Mouse (Mus musculus) liver, adult 2 months (tissue): ENCODE measurements around the gene Ptger1. TPM values are rescaled to one million over a fixed set of nuclear protein-coding genes. Genes with fewer than 3 reads are reported as not detected.

Experiments used
- DNase-seq: peaks from one replicate; pipeline ENCODE4 v3.0.0-alpha.2; 2011; ENCODE audit warnings: low read depth, low spot score; ENCODE audit errors: extremely low read depth
- H3K27ac ChIP-seq: fragments of 200-500 bp; replicated peaks from 2 replicates; pipeline ENCODE4 v1.5.1; 2012; ENCODE audit warnings: low read depth, mild to moderate bottlenecking, control low read depth, inconsistent platforms, low read length; ENCODE audit not compliant: insufficient read depth
- H3K27me3 ChIP-seq: fragments of 200-500 bp; 2 replicates; pipeline ENCODE4 v1.6.1; 2012; ENCODE audit warnings: mild to moderate bottlenecking, moderate library complexity, low read length, inconsistent platforms; ENCODE audit not compliant: control insufficient read depth, insufficient read depth
- H3K36me3 ChIP-seq: fragments of 200-500 bp; 2 replicates; pipeline ENCODE4 v1.6.1; 2012; ENCODE audit warnings: low read length, inconsistent platforms; ENCODE audit not compliant: control insufficient read depth, insufficient read depth
- H3K4me1 ChIP-seq: fragments of 200-500 bp; 2 replicates; pipeline ENCODE4 v1.6.1; 2011; ENCODE audit warnings: low read length; ENCODE audit not compliant: control insufficient read depth, insufficient read depth
- H3K4me3 ChIP-seq: fragments of 200-500 bp; 2 replicates; pipeline ENCODE4 v1.5.1; 2011; ENCODE audit warnings: low read depth, mild to moderate bottlenecking, control low read depth, low read length, moderate library complexity; ENCODE audit not compliant: insufficient read depth
- H3K79me2 ChIP-seq: fragments of 200-500 bp; 2 replicates; pipeline ENCODE4 v1.6.1; 2012; ENCODE audit warnings: inconsistent platforms, mild to moderate bottlenecking, low read length, moderate library complexity; ENCODE audit not compliant: control insufficient read depth, insufficient read depth
- H3K9ac ChIP-seq: fragments of 200-500 bp; 2 replicates; pipeline ENCODE4 v1.6.1; 2012; ENCODE audit warnings: low read depth, mild to moderate bottlenecking, control low read depth, inconsistent platforms, low read length
- CTCF ChIP-seq: fragments of 200-500 bp; IDR thresholded peaks from 2 replicates; pipeline ENCODE4 v1.5.1; 2011; ENCODE audit warnings: low read depth, low read length, control low read depth
- POLR2A ChIP-seq: fragments of 200-500 bp; IDR thresholded peaks from 2 replicates; pipeline ENCODE4 v1.6.1; 2011; ENCODE audit warnings: low read length, control low read depth; ENCODE audit not compliant: insufficient read depth; ENCODE audit errors: extremely low read depth
- WGBS: fragments of 180-500 bp; shearing (Covaris S2); methylation state at CpG from one replicate; pipeline ENCODE4 v1.1.7; 2018; 5-methylcytosine and 5-hydroxymethylcytosine counted together
- polyA plus RNA-seq: library from polyadenylated mRNA; depleted of rRNA; stranded (reverse); fragments of >200 nt; gene quantifications from 2 replicates; pipeline ENCODE4 v1.2.3, GENCODE M21; 2012; rRNA removed
- total RNA-seq: library from RNA; depleted of rRNA; stranded (reverse); fragments of >200 nt; gene quantifications from 2 replicates; pipeline ENCODE4 v1.2.3, GENCODE M21; 2014; rRNA removed

Ptger1 gene
- total and polyA plus RNA-seq, 2 experiments, result under 0.01 to 0.11 TPM

GRCm38 (mm10) chr8:83719693-83720092 lies 53.2 kb downstream of the Ptger1 start:
- DNase-seq, result no peak
- Histone ChIP-seq H3K79me2 (peaks cover 18% of the 10 kb centered on the region; the same call in 1 of the 2 replicates), H3K27me3 (no peaks in the 10 kb centered on the region), H3K36me3 (peaks cover 29% of the 10 kb centered on the region), H3K9ac (no peak overlapping the region), H3K4me1 (no peaks in the 10 kb centered on the region), H3K4me3 (no peak overlapping the region), H3K27ac (no peak overlapping the region)
- TF ChIP-seq POLR2A, result no peak
- TF ChIP-seq CTCF, result no peak
- WGBS, result 88% methylated on average over 2 of the region's 2 CpGs

DNA sequence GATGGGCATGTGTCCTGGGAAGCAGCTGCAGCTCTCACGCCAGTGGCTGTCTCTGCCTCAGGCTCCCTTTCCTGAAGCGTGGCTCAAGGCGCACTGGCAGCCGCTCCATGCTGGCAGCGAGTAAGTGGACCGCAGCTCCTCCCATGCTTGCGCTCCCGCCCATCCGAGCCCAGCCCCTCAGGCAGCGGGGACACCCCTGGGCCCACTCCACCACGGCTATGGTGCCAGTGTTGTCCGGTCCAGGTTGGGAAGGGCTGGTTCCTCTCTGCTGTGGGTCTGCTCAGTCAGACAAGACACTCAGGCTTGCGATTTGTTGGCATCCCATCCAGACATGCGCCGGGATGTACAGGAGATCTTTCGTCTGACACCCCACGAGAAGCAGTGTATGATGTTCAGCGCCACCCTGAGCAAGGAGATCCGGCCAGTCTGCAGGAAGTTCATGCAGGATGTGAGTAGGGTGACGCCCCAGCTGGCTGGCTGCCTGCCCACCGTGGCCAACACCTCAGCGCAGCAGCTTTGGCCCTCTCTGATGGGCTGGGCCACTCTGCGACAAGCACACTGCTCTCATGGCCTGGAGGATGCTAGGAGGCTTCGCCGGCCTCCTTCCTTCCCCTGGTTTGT lies 55.0 kb downstream of the Ptger1 start:
- Histone ChIP-seq H3K9ac (no peak overlapping the region), H3K27ac (no peak overlapping the region), H3K27me3 (no peaks in the 10 kb centered on the region), H3K36me3 (peaks cover 29% of the 10 kb centered on the region), H3K79me2 (peaks cover 8% of the 10 kb centered on the region; the same call in 1 of the 2 replicates), H3K4me3 (no peak overlapping the region), H3K4me1 (no peaks in the 10 kb centered on the region)
- TF ChIP-seq POLR2A (no peak), CTCF (no peak)
- no peak for DNase-seq
- WGBS, result 79% methylated on average over 25 of the region's 25 CpGs

Other genes with a start within 250 kb of the Ptger1 start
- gene Scoc, start 208.3 kb upstream of the Ptger1 start, total RNA-seq, result 9.3 and 16.4 TPM in 2 replicates
- 3.5 and 4.2 TPM in 2 replicates for gene Scoc, start 208.3 kb upstream of the Ptger1 start, polyA plus RNA-seq
- gene Olfr370, start 130.9 kb upstream of the Ptger1 start, total RNA-seq, result not detected in 2 replicates
- gene Olfr370, start 130.9 kb upstream of the Ptger1 start, polyA plus RNA-seq, result not detected in 2 replicates
- 190 and 193 TPM in 2 replicates for gene Ndufb7, start 100.0 kb upstream of the Ptger1 start, total RNA-seq
- gene Ndufb7, start 100.0 kb upstream of the Ptger1 start, polyA plus RNA-seq, result 297 and 359 TPM in 2 replicates
- gene Tecr, start 58.7 kb upstream of the Ptger1 start, total RNA-seq, result 108 and 130 TPM in 2 replicates
- gene Tecr, start 58.7 kb upstream of the Ptger1 start, polyA plus RNA-seq, result 647 and 677 TPM in 2 replicates
- gene Dnajb1, start 58.5 kb upstream of the Ptger1 start, total RNA-seq, result 8.3 and 12.4 TPM in 2 replicates
- gene Dnajb1, start 58.5 kb upstream of the Ptger1 start, polyA plus RNA-seq, result 17.0 and 18.2 TPM in 2 replicates
- 12.6 and 14.6 TPM in 2 replicates for gene Gipc1, start 14.0 kb upstream of the Ptger1 start, total RNA-seq
- 14.5 and 15.7 TPM in 2 replicates for gene Gipc1, start 14.0 kb upstream of the Ptger1 start, polyA plus RNA-seq
- gene Pkn1, start 32.5 kb downstream of the Ptger1 start, total RNA-seq, result 17.3 and 20.1 TPM in 2 replicates
- gene Pkn1, start 32.5 kb downstream of the Ptger1 start, polyA plus RNA-seq, result 18.0 and 28.8 TPM in 2 replicates
- 13.5 and 19.2 TPM in 2 replicates for gene Ddx39, start 48.5 kb downstream of the Ptger1 start, total RNA-seq
- gene Ddx39, start 48.5 kb downstream of the Ptger1 start, polyA plus RNA-seq, result 14.3 and 17.2 TPM in 2 replicates
- 20.8 and 21.2 TPM in 2 replicates for gene Adgre5, start 74.6 kb downstream of the Ptger1 start, total RNA-seq
- 9.7 and 17.9 TPM in 2 replicates for gene Adgre5, start 74.6 kb downstream of the Ptger1 start, polyA plus RNA-seq
- gene Adgrl1, start 233.4 kb downstream of the Ptger1 start, total RNA-seq, result 1.6 TPM in 2 replicates
- gene Adgrl1, start 233.4 kb downstream of the Ptger1 start, polyA plus RNA-seq, result 2.7 and 3.5 TPM in 2 replicates